Mouse (Mus musculus) hindbrain, postnatal 0 days (tissue): ENCODE measurements around the gene Cps1. TPM values are rescaled to one million over a fixed set of nuclear protein-coding genes. Genes with fewer than 3 reads are reported as not detected.

Source experiments
- ATAC-seq: fragments of 200-750 bp; cut with Nextera tagmentation; 2 replicates; pipeline ENCODE4 v1.8.0; 2017; ENCODE audit warnings: mild to moderate bottlenecking, moderate TSS enrichment, moderate library complexity
- DNase-seq: peaks from one replicate; pipeline ENCODE4 v3.0.0-alpha.2; 2015; ENCODE audit warnings: low spot score
- H3K27ac ChIP-seq: fragments of 300-500 bp; sonication (generic); 2 replicates; pipeline ENCODE4 v1.5.1; 2014; ENCODE audit warnings: mild to moderate bottlenecking
- H3K27me3 ChIP-seq: fragments of 300-500 bp; sonication (generic); 2 replicates; pipeline ENCODE4 v1.6.1; 2014; ENCODE audit warnings: low read length, mixed read lengths; ENCODE audit not compliant: insufficient read depth
- H3K36me3 ChIP-seq: fragments of 300-500 bp; sonication (generic); 2 replicates; pipeline ENCODE4 v1.6.1; 2014; ENCODE audit warnings: low read length, mixed read lengths; ENCODE audit not compliant: insufficient read depth
- H3K4me1 ChIP-seq: fragments of 300-500 bp; sonication (generic); 2 replicates; pipeline ENCODE4 v1.6.1; 2014; ENCODE audit warnings: antibody characterized with exemption, low read length, mixed read lengths; ENCODE audit not compliant: insufficient read depth
- H3K4me2 ChIP-seq: fragments of 300-500 bp; sonication (generic); 2 replicates; pipeline ENCODE4 v1.6.1; 2014; ENCODE audit warnings: low read depth, mild to moderate bottlenecking, low read length, moderate library complexity, mixed read lengths
- H3K4me3 ChIP-seq: fragments of 300-500 bp; sonication (generic); 2 replicates; pipeline ENCODE4 v1.5.1; 2014; ENCODE audit warnings: low read length
- H3K9ac ChIP-seq: fragments of 300-500 bp; sonication (generic); replicated peaks from 2 replicates; pipeline ENCODE4 v1.6.1; 2014; ENCODE audit warnings: mild to moderate bottlenecking, low read length, moderate library complexity, mixed read lengths
- H3K9me3 ChIP-seq: fragments of 300-500 bp; sonication (generic); 2 replicates; pipeline ENCODE4 v1.6.1; 2016; ENCODE audit warnings: low read length, mixed read lengths
- CTCF ChIP-seq: IDR thresholded peaks from 2 replicates; pipeline ENCODE4 v1.5.1; 2016; ENCODE audit warnings: antibody characterized with exemption, control low read depth, low read depth
- WGBS: fragments of 180-500 bp; shearing (Covaris S2); extraction: QIAGEN DNeasy Blood & Tissue Kit; methylation state at CpG from one replicate; pipeline ENCODE4 v1.1.7; 2014; 5-methylcytosine and 5-hydroxymethylcytosine counted together
- polyA plus RNA-seq: library from polyadenylated mRNA; unstranded; fragments of >200 nt; fragmentation: Nextera tagmentation; extraction: Ambion mirVana; gene quantifications from 2 replicates; pipeline ENCODE4 v1.2.1, GENCODE M21; 2015
- total RNA-seq: library from RNA; depleted of rRNA; stranded (reverse); fragments of >200 nt; gene quantifications from 2 replicates; pipeline ENCODE4 v1.2.3, GENCODE M21; 2014

Gene Cps1
- total and polyA plus RNA-seq, 2 experiments from 2014 or later: 0.05 to 0.15 TPM

- Histone ChIP-seq H3K4me3 (no peak overlapping the region), H3K9me3 (no peaks in the 10 kb centered on the region), H3K27ac (no peak overlapping the region), H3K9ac (no peak overlapping the region), H3K27me3 (no peaks in the 10 kb centered on the region), H3K4me2 (no peak overlapping the region), H3K4me1 (no peaks in the 10 kb centered on the region), H3K36me3 (no peaks in the 10 kb centered on the region)
- DNase-seq: no peak
- no peak for ATAC-seq
- 64% methylated on average over 7 of the region's 7 CpGs for WGBS
- no peak for TF ChIP-seq CTCF
Measured at GRCm38 (mm10) chr1:67223666-67224065, 100.8 kb downstream of the Cps1 start.

GRCm38 (mm10) chr1:67234861-67235260 lies 112.0 kb downstream of the Cps1 start:
- no peak for TF ChIP-seq CTCF
- ATAC-seq (no peak), DNase-seq (no peak)
- no peak overlapping the region for H3K4me3 ChIP-seq
- H3K27me3 ChIP-seq: no peaks in the 10 kb centered on the region
- no peaks in the 10 kb centered on the region for H3K4me1 ChIP-seq
- H3K9ac ChIP-seq: no peak overlapping the region
- no peak overlapping the region for H3K27ac ChIP-seq
- no peaks in the 10 kb centered on the region for H3K9me3 ChIP-seq
- H3K4me2 ChIP-seq: no peak overlapping the region
- 87% methylated on average over 2 of the region's 2 CpGs for WGBS
- H3K36me3 ChIP-seq: no peaks in the 10 kb centered on the region

- no peak for TF ChIP-seq CTCF
- Histone ChIP-seq H3K4me2 (no peak overlapping the region), H3K36me3 (no peaks in the 10 kb centered on the region), H3K27ac (no peak overlapping the region), H3K9ac (no peak overlapping the region), H3K4me1 (no peaks in the 10 kb centered on the region), H3K27me3 (no peaks in the 10 kb centered on the region), H3K4me3 (no peak overlapping the region), H3K9me3 (no peaks in the 10 kb centered on the region)
- DNase-seq (no peak), ATAC-seq (no peak)
- WGBS: 58% methylated on average over 7 of the region's 7 CpGs
Measured at GRCm38 (mm10) chr1:67235468-67236217, 112.8 kb downstream of the Cps1 start.

- Histone ChIP-seq H3K36me3 (no peaks in the 10 kb centered on the region), H3K27ac (no peak overlapping the region), H3K4me2 (no peak overlapping the region), H3K4me3 (no peak overlapping the region), H3K27me3 (no peaks in the 10 kb centered on the region), H3K4me1 (no peaks in the 10 kb centered on the region), H3K9ac (no peak overlapping the region), H3K9me3 (no peaks in the 10 kb centered on the region)
- no peak for DNase-seq
- no peak for ATAC-seq
- no peak for TF ChIP-seq CTCF
- WGBS: 83% methylated on average over 1 of the region's 1 CpGs
Measured at GRCm38 (mm10) chr1:67238446-67238845, 115.6 kb downstream of the Cps1 start.

GRCm38 (mm10) chr1:67238941-67239340 lies 116.1 kb downstream of the Cps1 start:
- DNase-seq (no peak), ATAC-seq (no peak)
- no peak overlapping the region for H3K4me2 ChIP-seq
- H3K36me3 ChIP-seq: no peaks in the 10 kb centered on the region
- no peak overlapping the region for H3K27ac ChIP-seq
- H3K9ac ChIP-seq: no peak overlapping the region
- no peak overlapping the region for H3K4me3 ChIP-seq
- H3K9me3 ChIP-seq: no peaks in the 10 kb centered on the region
- H3K27me3 ChIP-seq: no peaks in the 10 kb centered on the region
- no peak for TF ChIP-seq CTCF
- WGBS: 76% methylated on average over 1 of the region's 1 CpGs
- H3K4me1 ChIP-seq: no peaks in the 10 kb centered on the region

GRCm38 (mm10) chr1:67265222-67265621 lies 142.4 kb downstream of the Cps1 start:
- DNase-seq (no peak), ATAC-seq (no peak)
- 45% methylated on average over 1 of the region's 1 CpGs for WGBS

GRCm38 (mm10) chr1:67267972-67268371 lies 145.1 kb downstream of the Cps1 start:
- no peak overlapping the region for H3K27ac ChIP-seq
- no peak overlapping the region for H3K4me3 ChIP-seq
- DNase-seq (no peak), ATAC-seq (no peak)
- H3K9me3 ChIP-seq: no peaks in the 10 kb centered on the region
- H3K9ac ChIP-seq: no peak overlapping the region
- no peak for TF ChIP-seq CTCF
- no peaks in the 10 kb centered on the region for H3K27me3 ChIP-seq
- H3K4me1 ChIP-seq: no peaks in the 10 kb centered on the region
- H3K36me3 ChIP-seq: no peaks in the 10 kb centered on the region
- no peak overlapping the region for H3K4me2 ChIP-seq

More at GRCm38 (mm10) chr1:67265222-67265621, 142.4 kb downstream of the Cps1 start:
- no peak overlapping the region for H3K4me2 ChIP-seq
- no peaks in the 10 kb centered on the region for H3K9me3 ChIP-seq
- no peak overlapping the region for H3K9ac ChIP-seq
- H3K4me1 ChIP-seq: no peaks in the 10 kb centered on the region
- H3K36me3 ChIP-seq: no peaks in the 10 kb centered on the region
- no peak for TF ChIP-seq CTCF
- no peaks in the 10 kb centered on the region for H3K27me3 ChIP-seq
- no peak overlapping the region for H3K4me3 ChIP-seq
- no peak overlapping the region for H3K27ac ChIP-seq
